Mouse (Mus musculus) limb, embryonic 14.5 days (tissue): ENCODE results near the gene Grwd1. TPM values are rescaled to one million over a fixed set of nuclear protein-coding genes. Genes with fewer than 3 reads are reported as not detected.

Source experiments
- ATAC-seq: fragments of 200-750 bp; cut with Nextera tagmentation; 2 replicates; pipeline ENCODE4 v1.8.0; 2017; ENCODE audit warnings: low read depth, moderate number of reproducible peaks, moderate TSS enrichment; ENCODE audit not compliant: low FRiP score
- DNase-seq: peaks from one replicate; pipeline ENCODE4 v3.0.0-alpha.2; 2015; ENCODE audit warnings: low spot score
- H3K27ac ChIP-seq: fragments of 300-500 bp; sonication (generic); replicated peaks from 2 replicates; pipeline ENCODE4 v1.5.1; 2014; ENCODE audit warnings: low read depth, mild to moderate bottlenecking, low read length, moderate library complexity, mixed read lengths
- H3K27me3 ChIP-seq: fragments of 300-500 bp; sonication (generic); 2 replicates; pipeline ENCODE4 v1.6.1; 2014; ENCODE audit warnings: low read length, mixed read lengths; ENCODE audit not compliant: control insufficient read depth, insufficient read depth
- H3K36me3 ChIP-seq: fragments of 300-500 bp; sonication (generic); 2 replicates; pipeline ENCODE4 v1.6.1; 2014; ENCODE audit warnings: mild to moderate bottlenecking, low read length, moderate library complexity, mixed read lengths; ENCODE audit not compliant: control insufficient read depth, insufficient read depth
- H3K4me1 ChIP-seq: fragments of 300-500 bp; sonication (generic); 2 replicates; pipeline ENCODE4 v1.6.1; 2014; ENCODE audit warnings: antibody characterized with exemption, low read length, mixed read lengths; ENCODE audit not compliant: control insufficient read depth, insufficient read depth
- H3K4me2 ChIP-seq: fragments of 300-500 bp; sonication (generic); replicated peaks from 2 replicates; pipeline ENCODE4 v1.6.1; 2014; ENCODE audit warnings: low read depth, mild to moderate bottlenecking, low read length, moderate library complexity; ENCODE audit not compliant: severe bottlenecking
- H3K4me3 ChIP-seq: fragments of 300-500 bp; sonication (generic); replicated peaks from 2 replicates; pipeline ENCODE4 v1.5.1; 2014; ENCODE audit warnings: low read length
- H3K9ac ChIP-seq: fragments of 300-500 bp; sonication (generic); 2 replicates; pipeline ENCODE4 v1.6.1; 2014; ENCODE audit warnings: mild to moderate bottlenecking, low read depth, low read length, moderate library complexity; ENCODE audit not compliant: severe bottlenecking
- H3K9me3 ChIP-seq: fragments of 300-500 bp; sonication (generic); 2 replicates; pipeline ENCODE4 v1.6.1; 2016; ENCODE audit warnings: low read length; ENCODE audit not compliant: control insufficient read depth
- POLR2A ChIP-seq: fragments of 200-500 bp; IDR thresholded peaks from 2 replicates; pipeline ENCODE4 v1.8.0; 2012; ENCODE audit warnings: inconsistent platforms, mild to moderate bottlenecking, moderate library complexity, borderline replicate concordance; ENCODE audit not compliant: insufficient read depth, insufficient read length; ENCODE audit errors: extremely low read depth
- WGBS: fragments of 180-500 bp; shearing (Covaris S2); extraction: QIAGEN DNeasy Blood & Tissue Kit; methylation state at CpG from one replicate; pipeline ENCODE4 v1.1.7; 2014; 5-methylcytosine and 5-hydroxymethylcytosine counted together
- polyA plus RNA-seq, 2 experiments: library from polyadenylated mRNA; depleted of rRNA in 1 of 2; stranded (reverse) in 1 of 2; unstranded in 1 of 2; fragments of >200 nt; fragmentation: Nextera tagmentation in 1 of 2; extraction: Ambion mirVana in 1 of 2; gene quantifications; 2 replicates each; pipeline versions ENCODE4 v1.2.1 to v1.2.3; 2012 to 2014

The Grwd1 gene
- polyA plus RNA-seq, 2 experiments, result 33.7 to 62.4 TPM

GRCm38 (mm10) chr7:45802551-45802950 is 28.2 kb downstream of the Grwd1 start:
- Histone ChIP-seq H3K27me3 (peaks cover 15% of the 10 kb centered on the region; the same call in 1 of the 2 replicates), H3K4me2 (no peak overlapping the region), H3K36me3 (peaks cover 25% of the 10 kb centered on the region), H3K9ac (no peak overlapping the region), H3K4me1 (peaks cover 19% of the 10 kb centered on the region), H3K9me3 (no peaks in the 10 kb centered on the region), H3K4me3 (no peak overlapping the region), H3K27ac (no peak overlapping the region)
- WGBS, result 90% methylated on average over 6 of the region's 6 CpGs
- ATAC-seq, result no peak
- DNase-seq, result no peak
- no peak for TF ChIP-seq POLR2A

GRCm38 (mm10) chr7:45801348-45801747 is 29.4 kb downstream of the Grwd1 start:
- peak overlapping the region; percentile 30; the same call in 1 of the 2 replicates for H3K4me2 ChIP-seq
- no peak overlapping the region for H3K4me3 ChIP-seq
- peaks cover 19% of the 10 kb centered on the region for H3K36me3 ChIP-seq
- WGBS, result 3% methylated on average over 12 of the region's 12 CpGs
- no peak for TF ChIP-seq POLR2A
- H3K9me3 ChIP-seq, result no peaks in the 10 kb centered on the region; the same call in 1 of the 2 replicates
- peaks cover 23% of the 10 kb centered on the region; the same call in 1 of the 2 replicates for H3K27me3 ChIP-seq
- peaks cover 22% of the 10 kb centered on the region for H3K4me1 ChIP-seq
- no peak overlapping the region for H3K27ac ChIP-seq
- H3K9ac ChIP-seq, result no peak overlapping the region
- peak; percentile 47 for ATAC-seq
- peak; percentile 90 for DNase-seq

- TF ChIP-seq POLR2A, result no peak
- H3K9ac ChIP-seq, result no peak overlapping the region
- H3K4me2 ChIP-seq, result peak overlapping the region; percentile 30
- peaks cover 23% of the 10 kb centered on the region; the same call in 1 of the 2 replicates for H3K27me3 ChIP-seq
- ATAC-seq, result 0 out of 2 replicates have a peak, but pooled peaks have one; percentile 27
- no peak overlapping the region for H3K27ac ChIP-seq
- peak overlapping the region; percentile 8; the same call in 1 of the 2 replicates for H3K4me3 ChIP-seq
- 23% methylated on average over 21 of the region's 25 CpGs for WGBS
- peaks cover 22% of the 10 kb centered on the region for H3K36me3 ChIP-seq
- DNase-seq, result no peak
- peaks cover 22% of the 10 kb centered on the region for H3K4me1 ChIP-seq
- H3K9me3 ChIP-seq, result no peaks in the 10 kb centered on the region; the same call in 1 of the 2 replicates
Observed at GRCm38 (mm10) chr7:45800546-45801204, 30.1 kb downstream of the Grwd1 start.

- no peak overlapping the region for H3K9ac ChIP-seq
- ATAC-seq (no peak), DNase-seq (no peak)
- 0 out of 2 replicates have a peak overlapping the region, but pooled peaks have one; percentile 8 for H3K4me3 ChIP-seq
- TF ChIP-seq POLR2A, result no peak
- 35% methylated on average over 7 of the region's 7 CpGs for WGBS
- H3K4me2 ChIP-seq, result peak overlapping the region; percentile 30; the same call in 1 of the 2 replicates
- peaks cover 29% of the 10 kb centered on the region for H3K36me3 ChIP-seq
- peaks cover 23% of the 10 kb centered on the region; the same call in 1 of the 2 replicates for H3K27me3 ChIP-seq
- H3K9me3 ChIP-seq, result no peaks in the 10 kb centered on the region; the same call in 1 of the 2 replicates
- no peak overlapping the region for H3K27ac ChIP-seq
- peaks cover 22% of the 10 kb centered on the region for H3K4me1 ChIP-seq
Observed at GRCm38 (mm10) chr7:45800001-45800400, 30.7 kb downstream of the Grwd1 start.

GRCm38 (mm10) chr7:45798931-45799330 is 31.8 kb downstream of the Grwd1 start:
- 52% methylated on average over 7 of the region's 7 CpGs for WGBS
- H3K4me3 ChIP-seq, result peak overlapping the region; percentile 45

More at GRCm38 (mm10) chr7:45798931-45799330, 31.8 kb downstream of the Grwd1 start:
- Histone ChIP-seq H3K27me3 (peaks cover 23% of the 10 kb centered on the region; the same call in 1 of the 2 replicates), H3K4me2 (peak overlapping the region; percentile 82; the same call in 1 of the 2 replicates), H3K9me3 (no peaks in the 10 kb centered on the region; the same call in 1 of the 2 replicates), H3K9ac (no peak overlapping the region), H3K36me3 (peaks cover 39% of the 10 kb centered on the region), H3K4me1 (peaks cover 22% of the 10 kb centered on the region), H3K27ac (no peak overlapping the region)
- DNase-seq, result no peak
- TF ChIP-seq POLR2A, result no peak
- no peak for ATAC-seq
